ENCODE assay signal across 8 mouse cellular contexts in the genomic region with DNA sequence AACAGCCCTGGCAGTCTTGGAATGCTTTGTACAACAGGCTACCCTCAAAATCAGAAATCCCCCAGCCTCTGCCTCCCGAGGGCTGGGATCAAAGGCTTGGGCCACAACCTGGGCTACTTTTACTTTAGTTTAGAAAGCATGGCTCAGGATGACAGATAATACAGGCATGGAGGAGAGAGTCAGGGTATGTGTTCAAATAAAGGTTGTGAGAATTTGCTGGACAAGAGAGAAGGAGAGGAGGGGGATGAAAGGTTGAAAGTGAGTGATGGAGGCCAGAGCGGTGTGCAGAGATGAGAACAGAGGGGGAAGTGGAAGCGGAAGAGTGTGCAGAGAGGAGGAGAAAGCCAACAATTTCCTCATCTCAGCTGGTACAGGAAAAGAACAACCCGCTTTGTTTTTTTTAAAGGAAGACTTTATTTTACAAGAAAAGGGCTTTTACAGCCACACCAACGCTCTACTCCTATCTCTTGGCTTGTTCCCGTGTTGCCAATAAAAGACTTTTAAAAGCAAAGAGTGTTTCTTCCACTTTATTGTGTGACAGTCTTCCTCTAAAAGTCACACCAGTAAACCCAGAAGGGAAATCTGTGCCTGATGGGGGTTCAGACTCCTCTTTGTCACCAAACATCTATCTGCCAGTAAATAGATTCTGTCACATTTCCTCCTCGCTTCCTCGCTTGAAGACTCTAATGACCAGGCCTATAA. TPM values are rescaled to one million over a fixed set of nuclear protein-coding genes. Genes with fewer than 3 reads are reported as not detected.
DNase-seq lines count a peak whose midpoint lies in the region; ATAC-seq and TF ChIP-seq lines count a peak whose summit lies in the region.

No protein-coding gene starts in this region.

- no peak for TF ChIP-seq POLR2A in thymus, adult 2 months (IDR thresholded peaks at IDR 0.05; ENCODE audit: control insufficient read depth, extremely low read depth, insufficient read depth, low read length, poor library complexity)
- no peak for TF ChIP-seq POLR2A in limb, embryonic 14.5 days (IDR thresholded peaks at IDR 0.05; ENCODE audit: borderline replicate concordance, extremely low read depth, insufficient read depth, insufficient read length)
- no peak for TF ChIP-seq POLR2A in olfactory bulb, adult 2 months (IDR thresholded peaks at IDR 0.05; ENCODE audit: insufficient read depth, low read depth, low read length)

- no peak for TF ChIP-seq CTCF in thymus, adult 2 months (IDR thresholded peaks at IDR 0.05; ENCODE audit: borderline replicate concordance, control insufficient read depth, extremely low read depth, insufficient read depth, low read length, poor library complexity)
- no peak for TF ChIP-seq CTCF in olfactory bulb, adult 2 months (IDR thresholded peaks at IDR 0.05; ENCODE audit: insufficient read depth, low read depth, low read length)

- H3K27ac ChIP-seq in thymus, adult 2 months (ENCODE audit: control insufficient read depth, insufficient read depth, low read length), result peak overlapping the region; percentile 95
- H3K27ac ChIP-seq in limb, embryonic 14.5 days (replicated peaks; ENCODE audit: low read depth, low read length), result peak overlapping the region; percentile 94
- H3K27ac ChIP-seq in olfactory bulb, adult 2 months (ENCODE audit: insufficient read depth, low read depth, low read length), result peak overlapping the region; percentile 75; the same call in 1 of the 2 replicates

- peak; percentile 25 for DNase-seq in thymus, adult 2 months
- DNase-seq in thymus, postnatal 36 days, result no peak
- peak; percentile 26 for DNase-seq in heart, adult 8-10 months (ENCODE audit: low spot score)
- DNase-seq in limb, embryonic 14.5 days (ENCODE audit: low spot score), result no peak
- DNase-seq in right cerebral cortex, postnatal 14 days, result no peak
- DNase-seq in adrenal gland, postnatal 36 days, result no peak
- DNase-seq in gastrocnemius, adult 18-20 months (ENCODE audit: low spot score), result no peak

- no peaks in the 10 kb centered on the region for H3K9me3 ChIP-seq in limb, embryonic 14.5 days (ENCODE audit: control insufficient read depth, low read length)

- H3K27me3 ChIP-seq in thymus, adult 2 months (ENCODE audit: control insufficient read depth, insufficient read depth, low read length), result no peaks in the 10 kb centered on the region
- no peaks in the 10 kb centered on the region for H3K27me3 ChIP-seq in limb, embryonic 14.5 days (ENCODE audit: control insufficient read depth, insufficient read depth, low read length)

- H3K4me1 ChIP-seq in thymus, adult 2 months (replicated peaks; ENCODE audit: control insufficient read depth, insufficient read depth, low read length), result peaks cover 23% of the 10 kb centered on the region
- H3K4me1 ChIP-seq in limb, embryonic 14.5 days (ENCODE audit: control insufficient read depth, insufficient read depth, low read length), result peaks cover 28% of the 10 kb centered on the region
- H3K4me1 ChIP-seq in olfactory bulb, adult 2 months (ENCODE audit: control insufficient read depth, insufficient read depth, low read length), result peaks cover 25% of the 10 kb centered on the region

- H3K4me2 ChIP-seq in limb, embryonic 14.5 days (replicated peaks; ENCODE audit: low read depth, low read length, severe bottlenecking), result peak overlapping the region; percentile 52

- H3K4me3 ChIP-seq in thymus, adult 2 months (ENCODE audit: control insufficient read depth, insufficient read depth, low read length), result peak overlapping the region; percentile 22
- peak overlapping the region; percentile 21; the same call in 1 of the 2 replicates for H3K4me3 ChIP-seq in limb, embryonic 14.5 days (replicated peaks; ENCODE audit: low read length)
- no peak overlapping the region for H3K4me3 ChIP-seq in olfactory bulb, adult 2 months (ENCODE audit: insufficient read depth, low read depth, low read length)

- 0 out of 2 replicates have a peak overlapping the region, but pooled peaks have one; percentile 51 for H3K9ac ChIP-seq in limb, embryonic 14.5 days (ENCODE audit: low read depth, low read length, severe bottlenecking)

- no peaks in the 10 kb centered on the region for H3K36me3 ChIP-seq in thymus, adult 2 months (ENCODE audit: control insufficient read depth, insufficient read depth, low read length)
- H3K36me3 ChIP-seq in limb, embryonic 14.5 days (ENCODE audit: control insufficient read depth, insufficient read depth, low read length), result no peaks in the 10 kb centered on the region

- 12% methylated on average over 8 of the region's 8 CpGs for WGBS in thymus, adult 2 months
- 26% methylated on average over 8 of the region's 8 CpGs for WGBS in limb, embryonic 14.5 days
- 50% methylated on average over 8 of the region's 8 CpGs for WGBS in olfactory bulb, adult 2 months

- ATAC-seq in limb, embryonic 14.5 days (ENCODE audit: low FRiP score, low read depth), result no peak

RNA-seq across cellular contexts. Expression of a gene that starts 8.6 kb away (rescaled TPM):
- polyA plus RNA-seq in thymus, adult 2 months (2012; rRNA removed), result 12.3 and 14.0 TPM in 2 replicates
- 10 to 100 TPM in 2 of 4 experiments, 1 to 10 TPM in 2; 9.1 to 14.0 (median 11.4) TPM for total RNA-seq in heart, adult 8-10 months (2022)
- polyA plus RNA-seq in limb, embryonic 14.5 days (2012; rRNA removed), result 39.0 and 40.5 TPM in 2 replicates
- 52.3 and 67.7 TPM in 2 replicates for polyA plus RNA-seq in limb, embryonic 14.5 days (2014; fragmentation: Nextera tagmentation; extraction: Ambion mirVana)
- not detected in 2 replicates for polyA plus RNA-seq in olfactory bulb, adult 2 months (2012; ENCODE audit: insufficient read depth, insufficient read length, low replicate concordance, missing spikeins)
- 10 to 100 TPM; 28.6 to 33.5 TPM for total RNA-seq in adrenal gland, postnatal 36 days (2021)
- 1 to 10 TPM; 2.4 to 6.6 TPM for total RNA-seq in gastrocnemius, adult 18-20 months (2021)

Comparison
In these comparisons a context has a peak if more than half of its experiments do, and no peak if none do; other contexts are left out.
1. DNase-seq: peak in thymus, adult 2 months (single experiment) and heart, adult 8-10 months (single experiment); none in thymus, postnatal 36 days (0 of 2), limb, embryonic 14.5 days (single experiment), right cerebral cortex, postnatal 14 days (single experiment), adrenal gland, postnatal 36 days (0 of 2) and gastrocnemius, adult 18-20 months (single experiment).
2. Peak in every context shown above with its lines, with median percentiles within 50 percentile points of each other: H3K27ac ChIP-seq.